Mouse (Mus musculus) central nervous system, embryonic 18 days (tissue): ENCODE measurements around the gene Ddx54. TPM values are rescaled to one million over a fixed set of nuclear protein-coding genes. Genes with fewer than 3 reads are reported as not detected.

Experiments used
- polyA plus RNA-seq: library from polyadenylated mRNA; depleted of rRNA; stranded (reverse); fragments of >200 nt; gene quantifications from 2 replicates; pipeline ENCODE4 v1.2.3, GENCODE M21; 2012; rRNA removed

Ddx54 gene
- 32.8 and 37.0 TPM in 2 replicates for polyA plus RNA-seq

DNA sequence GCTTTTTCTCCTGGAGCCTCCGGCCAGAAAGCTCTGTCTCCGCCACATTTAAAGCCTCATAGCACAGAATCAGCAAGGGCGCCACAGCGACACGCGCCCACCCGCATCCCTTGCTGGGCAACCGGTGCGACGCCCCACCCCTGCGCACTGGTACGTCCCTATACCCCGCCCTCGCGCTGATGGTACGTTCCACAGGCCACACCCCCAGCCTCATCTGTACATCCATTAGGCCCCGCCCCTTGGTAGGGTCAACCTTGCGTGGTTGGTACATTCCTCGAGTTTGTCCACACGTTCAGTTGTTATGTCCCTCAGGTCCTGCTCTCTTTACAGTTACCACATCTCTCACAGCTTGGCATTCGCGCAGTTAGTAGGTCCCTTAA lies at the start of gene Ddx54, which contains the start of gene Rita1:
TSS of gene Ddx54 (plus strand) at position 298 of the 380 bp plus-strand sequence.
TSS of gene Rita1 (minus strand) at position 148 of the 380 bp plus-strand sequence.

DNA sequence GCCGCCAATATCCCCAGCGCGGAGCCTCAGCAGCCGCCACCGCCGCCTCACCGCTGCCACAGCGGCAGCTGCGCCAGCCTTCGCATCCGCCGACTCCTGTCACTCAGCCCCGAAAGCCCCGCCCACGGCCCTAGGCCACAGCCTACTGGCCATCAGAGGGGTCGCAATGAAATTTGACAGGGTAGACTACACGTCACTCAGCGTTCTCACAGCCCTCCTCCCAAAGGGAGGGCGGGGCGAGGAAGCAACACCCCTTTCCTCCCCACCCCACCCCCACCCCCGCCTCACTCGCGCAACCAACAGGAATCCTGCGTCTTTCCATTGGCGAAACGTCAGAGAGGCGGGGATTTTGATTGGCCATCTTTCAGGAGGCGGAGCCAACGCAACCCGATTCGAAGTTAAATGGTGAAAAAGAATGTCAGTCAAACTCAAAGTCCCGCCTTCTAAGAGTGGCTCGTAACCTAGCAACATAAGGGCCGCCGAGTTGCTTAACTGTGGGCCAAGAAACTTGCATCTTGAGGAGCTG lies 23.9 kb upstream of the Ddx54 start, which contains the start of the genes Tpcn1 and Iqcd:
TSS of gene Tpcn1 (minus strand) at position 105 of the 526 bp plus-strand sequence.
TSS of gene Iqcd (plus strand) at position 448 of the 526 bp plus-strand sequence.

GRCm38 (mm10) chr5:120634131-120634530 lies 21.6 kb downstream of the Ddx54 start, which contains the start of gene Cfap73:
Cfap73 (minus strand) TSS chr5:120634235.

DNA sequence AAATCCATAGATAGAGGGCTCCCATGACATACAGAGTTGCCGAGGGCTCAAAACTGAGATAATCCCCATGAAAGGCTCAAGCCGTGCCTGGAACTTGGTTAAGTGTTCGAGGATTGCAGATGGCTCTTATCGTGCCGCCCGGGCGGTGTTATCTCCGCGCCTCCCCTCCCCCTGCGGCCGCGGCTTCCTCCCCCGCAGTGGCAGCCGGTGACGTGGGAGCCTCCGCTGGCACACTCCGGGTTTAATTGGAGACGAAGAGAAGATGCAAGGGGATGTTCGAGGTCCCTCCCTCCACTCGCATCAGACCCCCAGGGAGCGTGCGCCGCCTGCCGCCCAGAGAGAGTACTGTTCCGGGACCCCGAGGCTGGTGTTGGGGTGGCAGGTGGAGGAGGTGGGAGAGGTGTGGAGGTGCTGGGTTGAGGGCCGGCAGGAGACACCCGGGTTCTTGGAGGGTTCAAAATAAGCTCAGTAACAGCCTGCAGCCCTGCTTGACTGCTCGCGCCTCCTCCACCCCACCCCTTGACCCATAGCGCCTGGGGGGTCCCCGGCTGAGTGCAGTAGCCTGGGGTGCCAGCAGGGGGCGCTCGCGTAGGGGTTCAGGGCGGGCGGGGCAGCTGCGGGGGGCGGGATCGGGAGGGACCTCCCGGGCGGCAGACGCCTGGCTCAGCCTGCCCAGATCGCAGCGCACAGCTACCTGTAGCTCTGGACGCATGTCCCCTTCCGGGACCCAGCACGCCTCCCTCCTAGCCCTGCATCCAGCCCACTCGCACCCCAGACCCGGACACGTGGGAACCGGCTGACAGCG lies 36.2 kb downstream of the Ddx54 start, which contains the start of gene Rasal1:
TSS of gene Rasal1 (plus strand) at position 244 of the 805 bp plus-strand sequence.

Other genes with a start within 250 kb of the Ddx54 start
- 4.1 and 5.0 TPM in 2 replicates for gene Lhx5, start 181.0 kb upstream of the Ddx54 start, polyA plus RNA-seq
- 5.0 and 7.5 TPM in 2 replicates for gene Sdsl, start 139.9 kb upstream of the Ddx54 start, polyA plus RNA-seq
- gene Sds, start 136.2 kb upstream of the Ddx54 start, polyA plus RNA-seq = 0.05 and 0.13 TPM in 2 replicates
- gene Plbd2, start 109.1 kb upstream of the Ddx54 start, polyA plus RNA-seq = 13.7 and 17.5 TPM in 2 replicates
- 2.5 TPM in 2 replicates for gene Slc8b1, start 101.6 kb upstream of the Ddx54 start, polyA plus RNA-seq
- gene Tpcn1, start 24.1 kb upstream of the Ddx54 start, polyA plus RNA-seq = 18.5 and 23.3 TPM in 2 replicates
- 1.9 and 2.6 TPM in 2 replicates for gene Iqcd, start 23.7 kb upstream of the Ddx54 start, polyA plus RNA-seq
- gene Rita1, start 150 bp upstream of the Ddx54 start, polyA plus RNA-seq = 37.6 and 40.1 TPM in 2 replicates
- 0.56 and 0.71 TPM in 2 replicates for gene Cfap73, start 21.5 kb downstream of the Ddx54 start, polyA plus RNA-seq
- gene Rasal1, start 36.1 kb downstream of the Ddx54 start, polyA plus RNA-seq = 18.6 and 23.8 TPM in 2 replicates
- 119 and 137 TPM in 2 replicates for gene Dtx1, start 99.2 kb downstream of the Ddx54 start, polyA plus RNA-seq
- 0.62 and 1.3 TPM in 2 replicates for gene Oas2, start 137.1 kb downstream of the Ddx54 start, polyA plus RNA-seq
- 0.22 and 0.47 TPM in 2 replicates for gene Oas3, start 164.9 kb downstream of the Ddx54 start, polyA plus RNA-seq
- 0.16 and 0.22 TPM in 2 replicates for gene Oas1e, start 182.8 kb downstream of the Ddx54 start, polyA plus RNA-seq
- gene Oas1c, start 199.8 kb downstream of the Ddx54 start, polyA plus RNA-seq = 0.65 and 0.99 TPM in 2 replicates
- gene Oas1f, start 234.6 kb downstream of the Ddx54 start, polyA plus RNA-seq = 0.05 TPM in 1 of 2 replicates, not detected in the other
- gene Oas1h, start 248.7 kb downstream of the Ddx54 start, polyA plus RNA-seq = not detected in 2 replicates